In genomic region chr11:96546428-96546827, GRCm38 (mm10) we compare ENCODE assay signal across 25 mouse cellular contexts.
DNase-seq lines count a peak whose midpoint lies in the region; ATAC-seq and TF ChIP-seq lines count a peak whose summit lies in the region.
"Had no signal": no experiment of that assay in that cellular context is flagged by ENCODE, and none has a peak within 500 bp of the region (broad histone marks: within the 10 kb centered on the region; RNA-seq: fewer than 3 reads in every experiment).

No protein-coding gene starts in this region.

- in situ Hi-C loops in CH12.LX (cut with MboI; ENCODE audit: low pct_ligation_motif_present, low pct_unique_long_range_greater_than_20kb, low sequenced_read_pairs) = loop anchor here (25.0 kb wide), 1 partner anchor 234 kb away; the partner anchor contains the start of genes Hoxb3, Hoxb4 and Hoxb5

- TF ChIP-seq POLR2A in CH12.LX (IDR thresholded peaks at IDR 0.05; ENCODE audit: low read depth, low read length) = no peak

- TF ChIP-seq CTCF in kidney, postnatal 0 days (IDR thresholded peaks at IDR 0.05; ENCODE audit: low read depth) = peak; percentile 54
- peak in 1 of 2 experiments; percentile 27; a peak in 1 of 4 replicates for TF ChIP-seq CTCF in CH12.LX (conservative IDR thresholded peaks at IDR 0.05 in 1 of 2, IDR thresholded peaks at IDR 0.05 in 1 of 2; ENCODE audit: low read depth in 2 of 2, low read length in 2 of 2)
- TF ChIP-seq CTCF in hindbrain, postnatal 0 days (IDR thresholded peaks at IDR 0.05; ENCODE audit: low read depth) = peak; percentile 29

- H3K79me2 ChIP-seq in CH12.LX (replicated peaks; ENCODE audit: control insufficient read depth, extremely low read depth, insufficient read depth, poor library complexity, severe bottlenecking) = no peaks in the 10 kb centered on the region

- no peak overlapping the region for H3K9ac ChIP-seq in hindbrain, embryonic 14.5 days
- no peak overlapping the region for H3K9ac ChIP-seq in kidney, postnatal 0 days (ENCODE audit: low read depth, low read length)
- H3K9ac ChIP-seq in CH12.LX (ENCODE audit: insufficient read depth, low read depth) = no peak overlapping the region
- no peak overlapping the region for H3K9ac ChIP-seq in hindbrain, postnatal 0 days (replicated peaks; ENCODE audit: low read length)
- H3K9ac ChIP-seq: embryonic facial prominence, embryonic 15.5 days; forebrain, embryonic 15.5 days; limb, embryonic 13.5 days; liver, embryonic 12.5 days; midbrain, embryonic 15.5 days had no signal

- no peaks in the 10 kb centered on the region for H3K9me3 ChIP-seq in hindbrain, embryonic 14.5 days (ENCODE audit: control insufficient read depth, low read length)
- H3K9me3 ChIP-seq in hindbrain, embryonic 10.5 days = no peaks in the 10 kb centered on the region
- no peaks in the 10 kb centered on the region for H3K9me3 ChIP-seq in kidney, postnatal 0 days (replicated peaks; ENCODE audit: low read length)
- H3K9me3 ChIP-seq in CH12.LX (replicated peaks; ENCODE audit: low read length) = no peaks in the 10 kb centered on the region
- no peaks in the 10 kb centered on the region for H3K9me3 ChIP-seq in hindbrain, postnatal 0 days (ENCODE audit: low read length)
- H3K9me3 ChIP-seq: embryonic facial prominence, embryonic 15.5 days; forebrain, embryonic 15.5 days; G1E; limb, embryonic 13.5 days; liver, embryonic 12.5 days; midbrain, embryonic 15.5 days had no signal

- dilution Hi-C loops in CH12.LX (cut with MboI; ENCODE audit: extremely low pct_ligation_motif_present, extremely low pct_unique_long_range_greater_than_20kb, low sequenced_read_pairs) = no loop called here

- no peak for ATAC-seq in hindbrain, embryonic 14.5 days (ENCODE audit: low FRiP score)
- ATAC-seq in kidney, postnatal 0 days (replicated peaks; ENCODE audit: low FRiP score, low read depth) = no peak
- ATAC-seq in hindbrain, postnatal 0 days = no peak
- ATAC-seq: forebrain, embryonic 15.5 days; inflammation-experienced regulatory T-cells, adult 6 months; liver, embryonic 12.5 days; midbrain, embryonic 15.5 days had no signal

- no peak overlapping the region for H3K4me2 ChIP-seq in hindbrain, embryonic 14.5 days (replicated peaks)
- H3K4me2 ChIP-seq in kidney, postnatal 0 days (ENCODE audit: low read length) = no peak overlapping the region
- H3K4me2 ChIP-seq in CH12.LX (ENCODE audit: insufficient read depth, low read depth, poor library complexity, severe bottlenecking) = 0 out of 2 replicates have a peak overlapping the region, but pooled peaks have one; percentile 2
- no peak overlapping the region for H3K4me2 ChIP-seq in hindbrain, postnatal 0 days (ENCODE audit: low read depth, low read length)
- H3K4me2 ChIP-seq: embryonic facial prominence, embryonic 15.5 days; forebrain, embryonic 15.5 days; limb, embryonic 13.5 days; liver, embryonic 12.5 days; midbrain, embryonic 15.5 days had no signal

- peak; percentile 37 for DNase-seq in hindbrain, embryonic 14.5 days (ENCODE audit: low spot score)
- no peak for DNase-seq in hindbrain, embryonic 10.5 days (ENCODE audit: low spot score)
- DNase-seq in kidney, postnatal 0 days (ENCODE audit: low spot score) = peak; percentile 65
- DNase-seq in kidney, adult 8-10 months = no peak
- DNase-seq in CH12.LX (ENCODE audit: extremely low read depth) = no peak
- peak; percentile 53 for DNase-seq in hindbrain, postnatal 0 days (ENCODE audit: low spot score)
- DNase-seq in right cerebral cortex, adult 2 months (ENCODE audit: low spot score in 2 of 2) = no peak
- DNase-seq: adrenal gland, adult 2 months; cerebellum, adult 11 months; cerebellum, adult 9-11 months; gastrocnemius, postnatal 25 days; heart, adult 2 months; kidney, postnatal 14 days; lung, adult 18-20 months; lung, postnatal 4 days; right cerebral cortex, postnatal 25 days; thymus, postnatal 25 days had no signal

- H3K4me3 ChIP-seq in hindbrain, embryonic 14.5 days (replicated peaks; ENCODE audit: low read length) = no peak overlapping the region
- H3K4me3 ChIP-seq in hindbrain, embryonic 10.5 days = no peak overlapping the region
- no peak overlapping the region for H3K4me3 ChIP-seq in kidney, postnatal 0 days (replicated peaks; ENCODE audit: low read depth, low read length)
- H3K4me3 ChIP-seq in CH12.LX (replicated peaks in 1 of 3; ENCODE audit: low read depth in 2 of 3, low read length in 2 of 3, poor library complexity in 1 of 3) = no peak overlapping the region
- no peak overlapping the region for H3K4me3 ChIP-seq in hindbrain, postnatal 0 days (ENCODE audit: low read length)
- H3K4me3 ChIP-seq: embryonic facial prominence, embryonic 15.5 days; forebrain, embryonic 15.5 days; heart, adult 2 months; limb, embryonic 13.5 days; liver, embryonic 12.5 days; midbrain, embryonic 15.5 days; myocyte had no signal

- no peak; the same call in 1 of the 2 replicates for TF ChIP-seq RAD21 in CH12.LX (IDR thresholded peaks at IDR 0.05; ENCODE audit: low read depth, low read length)

- H3K36me3 ChIP-seq in hindbrain, embryonic 14.5 days (replicated peaks; ENCODE audit: control insufficient read depth, insufficient read depth) = no peaks in the 10 kb centered on the region
- no peaks in the 10 kb centered on the region for H3K36me3 ChIP-seq in hindbrain, embryonic 10.5 days
- no peaks in the 10 kb centered on the region for H3K36me3 ChIP-seq in kidney, postnatal 0 days (ENCODE audit: insufficient read depth, low read length)
- H3K36me3 ChIP-seq in CH12.LX (replicated peaks in 1 of 2; ENCODE audit: control insufficient read depth in 1 of 2, insufficient read depth in 1 of 2, low read length in 1 of 2) = no peaks in the 10 kb centered on the region
- H3K36me3 ChIP-seq in hindbrain, postnatal 0 days (ENCODE audit: insufficient read depth, low read length) = no peaks in the 10 kb centered on the region
- H3K36me3 ChIP-seq: embryonic facial prominence, embryonic 15.5 days; forebrain, embryonic 15.5 days; G1E; limb, embryonic 13.5 days; liver, embryonic 12.5 days; midbrain, embryonic 15.5 days had no signal

- H3K27ac ChIP-seq in hindbrain, embryonic 14.5 days = peak overlapping the region; percentile 48; the same call in 1 of the 2 replicates
- no peak overlapping the region for H3K27ac ChIP-seq in hindbrain, embryonic 10.5 days
- peak overlapping the region; percentile 57 for H3K27ac ChIP-seq in kidney, postnatal 0 days
- no peak overlapping the region for H3K27ac ChIP-seq in CH12.LX (ENCODE audit: insufficient read depth, low read depth)
- H3K27ac ChIP-seq in hindbrain, postnatal 0 days = no peak overlapping the region
- H3K27ac ChIP-seq: embryonic facial prominence, embryonic 15.5 days; forebrain, embryonic 15.5 days; heart, adult 2 months; limb, embryonic 13.5 days; liver, embryonic 12.5 days; midbrain, embryonic 15.5 days had no signal

- TF ChIP-seq EP300 in CH12.LX (IDR thresholded peaks at IDR 0.05; ENCODE audit: low read length) = no peak

- no peaks in the 10 kb centered on the region for H3K4me1 ChIP-seq in hindbrain, embryonic 14.5 days (replicated peaks; ENCODE audit: control insufficient read depth, insufficient read depth, low read length)
- H3K4me1 ChIP-seq in hindbrain, embryonic 10.5 days (replicated peaks) = no peaks in the 10 kb centered on the region
- 0 out of 2 replicates have a peak, but pooled peaks cover 8% of the 10 kb centered on the region for H3K4me1 ChIP-seq in kidney, postnatal 0 days (replicated peaks; ENCODE audit: insufficient read depth, low read length)
- H3K4me1 ChIP-seq in CH12.LX (ENCODE audit: control insufficient read depth in 1 of 2, insufficient read depth in 2 of 2) = no peaks in the 10 kb centered on the region
- no peaks in the 10 kb centered on the region for H3K4me1 ChIP-seq in hindbrain, postnatal 0 days (ENCODE audit: insufficient read depth, low read length)
- H3K4me1 ChIP-seq: embryonic facial prominence, embryonic 15.5 days; forebrain, embryonic 15.5 days; limb, embryonic 13.5 days; liver, embryonic 12.5 days; midbrain, embryonic 15.5 days had no signal

- WGBS in hindbrain, embryonic 14.5 days = 62% methylated on average over 8 of the region's 8 CpGs
- WGBS in hindbrain, embryonic 10.5 days = 82% methylated on average over 8 of the region's 8 CpGs
- 34% methylated on average over 8 of the region's 8 CpGs for WGBS in kidney, postnatal 0 days
- 57% methylated on average over 8 of the region's 8 CpGs for WGBS in hindbrain, postnatal 0 days

- H3K27me3 ChIP-seq in hindbrain, embryonic 14.5 days (ENCODE audit: control insufficient read depth, insufficient read depth, low read length) = no peaks in the 10 kb centered on the region; the same call in 1 of the 2 replicates
- H3K27me3 ChIP-seq in hindbrain, embryonic 10.5 days (ENCODE audit: insufficient read depth, poor library complexity, severe bottlenecking) = peaks cover 18% of the 10 kb centered on the region
- no peaks in the 10 kb centered on the region for H3K27me3 ChIP-seq in kidney, postnatal 0 days (ENCODE audit: insufficient read depth, low read length)
- peaks cover 45% of the 10 kb centered on the region for H3K27me3 ChIP-seq in CH12.LX (replicated peaks)
- H3K27me3 ChIP-seq in hindbrain, postnatal 0 days (ENCODE audit: insufficient read depth, low read length) = no peaks in the 10 kb centered on the region
- H3K27me3 ChIP-seq: forebrain, embryonic 15.5 days; midbrain, embryonic 15.5 days had no signal

TF ChIP-seq in CH12.LX, 34 proteins besides CTCF, POLR2A, EP300 and RAD21:
- TF ChIP-seq USF2 (conservative IDR thresholded peaks at IDR 0.05; ENCODE audit: low read depth, low read length) = no peak
- TF ChIP-seq BHLHE40 (IDR thresholded peaks at IDR 0.05; ENCODE audit: low read depth, low read length) = no peak
- TF ChIP-seq NRF1 (IDR thresholded peaks at IDR 0.05; ENCODE audit: low read depth, low read length) = no peak
- TF ChIP-seq MAZ (IDR thresholded peaks at IDR 0.05; ENCODE audit: low read depth, low read length) = no peak
- no peak for TF ChIP-seq MAFK (IDR thresholded peaks at IDR 0.05; ENCODE audit: insufficient replicate concordance, low read length)
- TF ChIP-seq ELF1 (IDR thresholded peaks at IDR 0.05; ENCODE audit: low read depth, low read length) = no peak
- no peak for TF ChIP-seq MAX (IDR thresholded peaks at IDR 0.05; ENCODE audit: low read length)
- no peak for TF ChIP-seq NELFE (IDR thresholded peaks at IDR 0.05; ENCODE audit: low read depth, low read length)
- no peak for TF ChIP-seq RCOR1 (conservative IDR thresholded peaks at IDR 0.05; ENCODE audit: low read depth, low read length)
- TF ChIP-seq JUN (IDR thresholded peaks at IDR 0.05; ENCODE audit: insufficient read depth, low read depth, low read length) = no peak
- no peak for TF ChIP-seq ZKSCAN1 (IDR thresholded peaks at IDR 0.05; ENCODE audit: borderline replicate concordance, low read depth, low read length)
- TF ChIP-seq E2F4 (IDR thresholded peaks at IDR 0.05; ENCODE audit: insufficient replicate concordance, low read depth, low read length) = no peak
- no peak for TF ChIP-seq MXI1 (IDR thresholded peaks at IDR 0.05; ENCODE audit: low read depth, low read length)
TF ChIP-seq in CH12.LX: peak in this region for 0.

Comparison
In these comparisons a context has a peak if more than half of its experiments do, and no peak if none do; other contexts are left out.
1. DNase-seq: peak in hindbrain, embryonic 14.5 days (single experiment), kidney, postnatal 0 days (single experiment) and hindbrain, postnatal 0 days (single experiment); none in hindbrain, embryonic 10.5 days (single experiment), kidney, adult 8-10 months (0 of 2), CH12.LX (single experiment) and right cerebral cortex, adult 2 months (0 of 2).
2. H3K27ac ChIP-seq: peak in hindbrain, embryonic 14.5 days (single experiment) and kidney, postnatal 0 days (single experiment); none in hindbrain, embryonic 10.5 days (single experiment), CH12.LX (single experiment) and hindbrain, postnatal 0 days (single experiment).